Mouse (Mus musculus) gastrocnemius, postnatal 4 days (tissue): ENCODE measurements around the gene Cyp2e1. TPM values are rescaled to one million over a fixed set of nuclear protein-coding genes. Genes with fewer than 3 reads are reported as not detected.
"Not testable (repeated sequence)": the region's sequence is repeated elsewhere in the genome, so short reads cannot be mapped to it uniquely, and the experiment has no call there.

Experiments used
- DNase-seq, 2 experiments: peaks; one replicate each; pipeline ENCODE4 v3.0.0; 2021 to 2022; ENCODE audit warnings: low spot score in 2 of 2, mixed read lengths in 2 of 2
- long read RNA-seq, 2 experiments: library from polyadenylated mRNA; stranded (forward); transcript quantifications; one replicate each; pipeline ENCODE4 v2.0.0; 2021
- total RNA-seq, 2 experiments: library from RNA; stranded (reverse); gene quantifications; 2 replicates each; pipeline ENCODE4 v1.2.3; 2021

Gene Cyp2e1
- 1 to 10 TPM in 1 of 2 experiments, under 1 TPM in 1; 0.54 to 3.6 TPM for total RNA-seq
- long read RNA-seq, experiment 1: 0 reads
- long read RNA-seq, experiment 2: 0 reads

DNA sequence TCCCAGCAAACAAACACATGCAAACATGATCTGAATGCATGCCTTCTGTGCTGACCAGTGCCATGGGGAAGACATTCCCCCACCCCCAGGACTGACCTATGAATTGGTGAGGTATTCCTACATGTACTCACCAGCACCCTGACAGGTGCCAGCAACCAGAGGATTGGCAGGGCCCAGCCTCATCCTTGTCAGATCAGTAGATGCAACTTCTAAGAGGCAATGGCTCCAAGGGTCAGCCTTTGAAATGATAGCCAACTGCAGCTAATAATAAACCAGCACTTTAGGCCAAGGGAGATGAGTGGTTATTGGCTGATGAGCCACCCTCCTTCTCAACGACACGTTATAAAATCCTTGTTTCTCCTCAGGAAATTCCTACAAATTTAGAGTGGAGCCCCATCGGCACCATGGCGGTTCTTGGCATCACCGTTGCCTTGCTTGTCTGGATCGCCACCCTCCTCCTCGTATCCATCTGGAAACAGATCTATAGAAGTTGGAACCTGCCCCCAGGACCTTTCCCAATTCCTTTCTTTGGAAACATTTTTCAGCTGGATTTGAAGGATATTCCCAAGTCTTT is at the start of gene Cyp2e1:
TSS of gene Cyp2e1 (plus strand) at position 293 of the 574 bp plus-strand sequence.
- no peak for DNase-seq

- DNase-seq: no peak
Measured at GRCm38 (mm10) chr7:140717155-140718055, 46.1 kb upstream of the Cyp2e1 start.

GRCm38 (mm10) chr7:140721095-140721494 is 42.4 kb upstream of the Cyp2e1 start:
- no peak for DNase-seq

- DNase-seq: no peak
Measured at GRCm38 (mm10) chr7:140725558-140725957, 38.0 kb upstream of the Cyp2e1 start.

DNA sequence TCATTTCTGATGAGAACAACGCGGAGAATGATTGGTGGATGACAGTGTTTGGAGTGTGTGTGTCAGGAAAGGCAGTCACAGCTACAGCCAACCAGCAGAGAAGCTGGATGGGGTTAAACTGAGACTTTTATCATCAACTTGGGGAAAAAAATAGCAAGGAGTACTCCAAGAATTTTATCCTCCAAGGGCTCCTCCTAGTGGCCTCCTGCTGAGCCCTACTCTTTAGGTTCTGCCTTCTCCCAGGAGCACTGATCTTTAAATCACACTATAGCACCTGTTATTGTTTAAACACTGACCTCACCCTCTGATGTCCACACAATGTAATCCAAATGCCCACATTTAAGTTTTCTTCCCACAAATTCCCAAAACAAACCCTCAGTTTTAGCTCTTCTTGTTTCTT is 30.4 kb upstream of the Cyp2e1 start:
- DNase-seq: no peak

- no peak for DNase-seq
Measured at GRCm38 (mm10) chr7:140747402-140747801, 16.1 kb upstream of the Cyp2e1 start.

GRCm38 (mm10) chr7:140748116-140748826 is 15.3 kb upstream of the Cyp2e1 start:
- no peak for DNase-seq

DNA sequence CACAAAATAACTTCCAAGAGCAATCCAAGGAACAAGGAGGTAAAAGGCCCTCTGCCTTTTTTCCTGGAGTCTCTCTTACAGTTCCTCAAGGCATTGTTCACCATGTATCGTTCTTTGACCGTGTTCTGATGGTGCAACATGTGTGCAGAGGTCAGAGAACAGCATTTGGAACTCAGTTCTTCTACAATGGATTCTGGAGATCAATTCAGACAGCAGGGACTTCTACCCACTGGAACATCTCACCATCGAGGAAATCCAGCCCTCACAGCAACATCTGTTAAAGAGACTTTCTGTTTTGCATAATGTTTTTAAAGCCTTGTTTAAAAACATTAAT is 14.7 kb upstream of the Cyp2e1 start:
- no peak for DNase-seq

DNA sequence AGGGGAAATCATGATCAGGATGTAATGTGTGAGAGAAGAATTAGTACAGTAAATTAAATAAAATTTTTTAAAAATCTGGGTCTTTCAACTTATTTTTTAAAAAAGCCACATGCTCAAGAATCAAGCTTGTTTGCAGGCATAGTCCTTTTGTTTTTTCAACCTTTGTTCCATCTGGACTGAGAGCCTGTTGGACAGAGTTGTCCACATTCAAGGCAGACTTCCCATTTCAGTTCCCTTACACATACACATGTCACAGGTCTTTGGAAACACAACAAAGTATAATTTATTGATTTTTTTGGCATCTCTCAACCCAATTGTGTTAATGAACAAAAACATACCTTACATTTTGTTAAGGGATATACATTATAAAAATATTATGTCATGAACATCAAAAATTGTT is 9.0 kb upstream of the Cyp2e1 start:
- no peak for DNase-seq

DNA sequence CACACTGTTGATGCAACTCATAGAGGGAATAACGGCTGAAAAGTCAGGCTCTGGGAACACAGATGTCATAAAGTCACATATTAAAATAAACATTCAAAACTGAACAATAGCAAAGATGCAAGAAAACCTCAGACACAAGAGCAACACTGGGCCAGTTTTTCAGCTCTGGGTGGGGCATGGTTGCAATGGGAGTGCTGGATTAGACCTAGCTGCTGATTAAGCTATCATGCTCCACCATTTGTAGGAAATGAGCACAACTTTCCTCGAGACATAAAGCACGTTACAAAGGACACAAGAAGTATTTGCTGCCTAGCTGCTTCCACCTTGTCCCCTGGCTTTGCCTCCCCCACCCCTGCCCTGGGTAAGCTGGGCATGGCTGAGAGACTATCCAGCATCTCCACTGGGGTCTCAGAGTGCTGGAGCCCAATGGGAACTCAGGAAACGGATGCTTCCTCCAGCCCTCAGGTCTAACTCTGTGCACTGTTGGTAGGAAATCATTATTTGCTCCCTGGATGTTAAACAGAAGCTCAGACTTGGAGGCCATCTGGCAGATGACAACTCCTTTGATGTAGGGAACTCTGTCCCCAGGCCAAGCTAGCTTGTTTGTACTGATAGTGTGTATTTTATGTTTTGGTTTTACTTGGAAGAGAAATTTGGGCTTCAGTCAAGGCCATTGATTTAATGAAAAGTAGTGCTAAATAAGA is 7.2 kb upstream of the Cyp2e1 start:
- no peak for DNase-seq

GRCm38 (mm10) chr7:140760647-140761046 is 2.9 kb upstream of the Cyp2e1 start:
- DNase-seq: no peak

DNA sequence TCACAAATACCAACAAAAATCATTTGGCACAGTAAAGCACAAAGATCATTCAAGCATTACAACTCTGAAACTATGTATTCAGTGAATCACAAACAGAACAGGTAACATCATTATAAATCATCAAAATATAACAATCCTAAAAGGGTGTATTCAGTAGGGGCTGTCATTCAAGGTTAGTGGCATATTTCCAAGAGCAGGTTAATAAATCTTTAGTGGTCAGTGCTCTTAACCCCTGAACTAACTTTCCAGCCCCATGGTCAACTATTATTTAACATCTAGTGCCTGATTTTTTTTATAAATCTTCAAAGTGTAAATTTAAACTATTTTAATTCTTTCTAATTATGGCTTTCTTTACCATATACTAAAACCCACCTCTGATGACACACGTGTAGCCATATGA is 1.9 kb downstream of the Cyp2e1 start:
- not testable (repeated sequence) for DNase-seq

- no peak for DNase-seq
Measured at GRCm38 (mm10) chr7:140765888-140766739, 2.6 kb downstream of the Cyp2e1 start.

DNA sequence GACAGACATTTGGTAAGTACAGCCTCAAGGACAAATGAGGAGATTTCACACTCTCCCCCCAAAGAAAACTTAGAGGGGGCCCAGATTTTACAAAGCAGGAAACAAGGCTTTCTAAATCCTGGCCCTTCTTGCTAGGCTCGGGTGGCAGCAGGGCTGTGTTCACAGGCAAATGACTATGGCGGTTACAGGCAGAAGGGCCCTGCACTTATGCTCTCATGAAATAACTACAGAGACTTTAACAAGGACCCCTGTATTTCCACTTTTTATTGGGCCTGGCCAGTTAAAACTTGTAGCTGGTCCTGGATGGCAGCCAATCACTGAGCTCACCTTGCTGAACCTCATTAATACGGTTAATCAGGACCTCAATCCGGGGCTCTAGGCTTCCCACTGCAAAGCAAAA is 17.0 kb downstream of the Cyp2e1 start:
- no peak for DNase-seq

- no peak for DNase-seq
Measured at GRCm38 (mm10) chr7:140787406-140788052, 24.0 kb downstream of the Cyp2e1 start, which contains the start of gene Syce1. TSS of gene Syce1 (minus strand) at chr7:140787852.

DNA sequence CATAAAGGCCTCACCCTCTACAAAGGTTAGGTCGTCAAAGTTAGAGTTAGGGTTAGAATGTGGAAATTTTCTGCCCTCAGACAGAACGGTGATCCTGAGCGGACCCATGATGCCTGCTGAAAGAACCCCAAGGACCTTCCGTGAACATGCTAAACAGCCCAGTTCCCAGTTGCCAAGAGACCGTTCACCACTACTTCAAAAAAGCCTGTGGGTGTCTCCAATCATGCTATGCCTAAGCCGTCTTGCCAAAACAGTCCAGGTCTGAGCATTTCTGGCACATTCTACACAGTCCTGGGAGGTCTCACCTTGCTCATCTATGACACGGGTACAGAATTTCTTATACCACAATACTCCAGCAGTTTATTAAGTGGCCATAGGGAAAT is 24.5 kb downstream of the Cyp2e1 start:
- no peak for DNase-seq

DNA sequence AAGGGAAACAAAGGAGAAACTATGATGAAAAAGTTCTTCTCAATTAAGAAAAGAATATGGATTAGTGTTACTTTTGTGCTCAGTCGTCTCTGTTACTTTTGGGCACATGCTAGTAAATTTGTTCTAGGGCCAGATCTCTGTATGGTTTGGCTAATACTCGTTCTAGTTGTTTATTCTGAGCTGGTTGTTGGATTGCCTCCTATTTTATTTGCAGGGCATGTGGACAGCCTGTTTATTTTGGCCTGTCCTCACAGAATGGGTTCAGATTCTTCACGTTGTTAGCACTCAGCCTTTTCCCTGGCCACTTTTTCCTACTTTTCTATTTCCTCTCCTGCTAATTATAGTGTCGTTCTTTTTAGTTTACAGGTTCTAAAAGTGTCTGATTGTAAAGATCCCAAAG is 30.0 kb downstream of the Cyp2e1 start:
- no peak for DNase-seq

- no peak for DNase-seq
Measured at GRCm38 (mm10) chr7:140797619-140798018, 34.1 kb downstream of the Cyp2e1 start.

- no peak for DNase-seq
Measured at GRCm38 (mm10) chr7:140798212-140798611, 34.7 kb downstream of the Cyp2e1 start.

GRCm38 (mm10) chr7:140802629-140803028 is 39.1 kb downstream of the Cyp2e1 start:
- no peak for DNase-seq
